Mouse (Mus musculus) neural tube, embryonic 12.5 days (tissue): ENCODE measurements around the gene Smpdl3b. TPM values are rescaled to one million over a fixed set of nuclear protein-coding genes. Genes with fewer than 3 reads are reported as not detected.
"Not testable (repeated sequence)": the region's sequence is repeated elsewhere in the genome, so short reads cannot be mapped to it uniquely, and the experiment has no call there.

ENCODE experiments used
- ATAC-seq: fragments of 200-750 bp; cut with Nextera tagmentation; 2 replicates; pipeline ENCODE4 v1.8.0; 2017; ENCODE audit warnings: low read depth, mild to moderate bottlenecking, moderate TSS enrichment, moderate library complexity; ENCODE audit not compliant: low FRiP score
- H3K27ac ChIP-seq: fragments of 300-500 bp; sonication (generic); 2 replicates; pipeline ENCODE4 v1.5.1; 2016
- H3K27me3 ChIP-seq: fragments of 300-500 bp; sonication (generic); replicated peaks from 2 replicates; pipeline ENCODE4 v1.6.1; 2016; ENCODE audit warnings: mild to moderate bottlenecking
- H3K36me3 ChIP-seq: fragments of 300-500 bp; sonication (generic); 2 replicates; pipeline ENCODE4 v1.6.1; 2016; ENCODE audit warnings: mild to moderate bottlenecking
- H3K4me1 ChIP-seq: fragments of 300-500 bp; sonication (generic); 2 replicates; pipeline ENCODE4 v1.6.1; 2016
- H3K4me2 ChIP-seq: fragments of 300-500 bp; sonication (generic); replicated peaks from 2 replicates; pipeline ENCODE4 v1.6.1; 2016; ENCODE audit warnings: mild to moderate bottlenecking
- H3K4me3 ChIP-seq: fragments of 300-500 bp; sonication (generic); 2 replicates; pipeline ENCODE4 v1.5.1; 2016
- H3K9ac ChIP-seq: fragments of 300-500 bp; sonication (generic); 2 replicates; pipeline ENCODE4 v1.6.1; 2016; ENCODE audit warnings: mild to moderate bottlenecking
- H3K9me3 ChIP-seq: fragments of 300-500 bp; sonication (generic); 2 replicates; pipeline ENCODE4 v1.6.1; 2016; ENCODE audit warnings: mild to moderate bottlenecking
- whole genome bisulfite sequencing: fragments of 180-500 bp; shearing (Covaris S2); methylation state at CpG from one replicate; pipeline ENCODE4 v1.1.7; 2016; 5-methylcytosine and 5-hydroxymethylcytosine counted together
- polyA plus RNA-seq: library from polyadenylated mRNA; unstranded; fragments of >200 nt; fragmentation: Nextera tagmentation; extraction: Ambion mirVana; gene quantifications from 2 replicates; pipeline ENCODE4 v1.2.1, GENCODE M21; 2016

Gene Smpdl3b
- polyA plus RNA-seq, 1 experiment from 2014 or later, result 1.0 TPM

DNA sequence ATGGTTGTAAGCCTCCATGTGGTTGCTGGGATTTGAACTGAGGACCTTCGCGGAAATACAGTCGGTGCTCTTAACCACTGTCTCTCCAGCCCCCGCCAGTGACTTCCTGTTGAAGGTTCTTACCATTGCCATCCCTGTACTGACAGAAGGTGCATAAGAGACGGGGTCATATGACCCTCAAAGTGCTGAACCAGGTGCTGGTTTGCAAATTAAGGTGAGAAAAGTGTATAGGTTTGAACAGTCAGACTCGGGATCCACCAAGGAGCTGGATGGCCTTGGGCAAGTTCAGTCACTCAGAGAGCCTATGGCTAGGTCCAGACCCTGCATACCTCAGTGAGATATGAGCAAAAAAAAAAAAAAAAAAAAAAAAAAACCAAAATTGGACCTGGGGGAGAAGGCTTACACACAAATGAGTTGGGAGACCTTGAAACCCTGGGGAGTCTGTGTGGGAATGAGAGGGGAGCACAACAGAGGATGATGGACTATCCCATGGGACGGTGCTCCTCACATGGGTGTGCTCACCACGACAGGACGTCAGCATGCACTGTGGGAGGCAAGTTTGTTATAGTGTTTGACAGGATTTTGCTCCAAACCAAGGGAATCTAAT is 10.0 kb downstream of the Smpdl3b start:
- H3K4me1 ChIP-seq, result no peaks in the 10 kb centered on the region
- ATAC-seq, result no peak
- H3K9ac ChIP-seq, result no peak overlapping the region
- no peak overlapping the region for H3K27ac ChIP-seq
- WGBS, result 86% methylated on average over 9 of the region's 9 CpGs
- no peaks in the 10 kb centered on the region for H3K9me3 ChIP-seq
- H3K4me2 ChIP-seq, result no peak overlapping the region
- no peak overlapping the region for H3K4me3 ChIP-seq
- no peaks in the 10 kb centered on the region for H3K36me3 ChIP-seq
- no peaks in the 10 kb centered on the region for H3K27me3 ChIP-seq

DNA sequence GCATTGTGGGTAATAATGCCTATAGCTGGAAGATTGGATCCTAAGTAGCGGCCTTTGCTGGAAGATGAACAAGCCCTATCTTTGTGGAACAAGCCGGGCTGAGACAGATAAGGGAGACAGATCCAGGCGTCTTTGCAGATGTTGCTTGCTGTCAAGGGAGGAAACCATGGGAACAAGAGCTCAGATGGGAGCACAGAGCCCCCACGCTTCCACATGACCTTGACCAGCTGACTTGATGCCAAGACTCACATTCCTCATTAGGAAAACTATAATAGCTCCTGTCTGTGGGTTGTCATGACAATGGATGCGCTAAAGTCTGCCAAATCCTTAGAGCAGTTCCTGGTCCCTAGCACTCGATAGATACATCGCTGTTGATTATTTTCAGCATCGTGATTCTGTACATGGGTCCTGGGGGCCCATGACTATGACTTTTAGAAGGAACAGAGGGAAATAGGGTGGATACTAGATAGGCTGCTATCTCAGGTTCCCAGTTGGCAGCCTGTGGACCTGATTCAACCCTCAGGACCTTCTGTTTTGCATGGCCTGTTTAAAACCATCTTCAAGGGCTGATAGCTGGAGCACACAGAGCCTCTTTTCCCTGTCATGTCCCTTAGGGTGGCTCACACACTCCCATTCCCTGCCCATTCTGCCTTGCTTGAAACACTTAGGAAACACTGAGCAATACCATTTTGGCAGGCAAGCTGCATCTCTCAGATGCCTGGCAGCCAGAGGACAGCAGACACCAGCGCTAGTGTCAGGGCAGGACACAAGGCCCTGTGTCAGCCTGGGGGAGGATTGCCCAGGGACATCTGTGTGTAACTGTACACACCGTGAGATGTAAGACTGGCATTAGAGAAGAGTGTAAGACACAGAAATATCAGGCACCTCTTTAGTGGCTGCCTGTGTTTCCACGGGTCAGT is 12.8 kb downstream of the Smpdl3b start:
- Histone ChIP-seq H3K27me3 (no peaks in the 10 kb centered on the region), H3K27ac (no peak overlapping the region), H3K9me3 (no peaks in the 10 kb centered on the region), H3K4me2 (no peak overlapping the region), H3K4me1 (no peaks in the 10 kb centered on the region), H3K9ac (no peak overlapping the region), H3K4me3 (no peak overlapping the region), H3K36me3 (no peaks in the 10 kb centered on the region)
- ATAC-seq, result no peak
- WGBS, result 87% methylated on average over 11 of the region's 11 CpGs

DNA sequence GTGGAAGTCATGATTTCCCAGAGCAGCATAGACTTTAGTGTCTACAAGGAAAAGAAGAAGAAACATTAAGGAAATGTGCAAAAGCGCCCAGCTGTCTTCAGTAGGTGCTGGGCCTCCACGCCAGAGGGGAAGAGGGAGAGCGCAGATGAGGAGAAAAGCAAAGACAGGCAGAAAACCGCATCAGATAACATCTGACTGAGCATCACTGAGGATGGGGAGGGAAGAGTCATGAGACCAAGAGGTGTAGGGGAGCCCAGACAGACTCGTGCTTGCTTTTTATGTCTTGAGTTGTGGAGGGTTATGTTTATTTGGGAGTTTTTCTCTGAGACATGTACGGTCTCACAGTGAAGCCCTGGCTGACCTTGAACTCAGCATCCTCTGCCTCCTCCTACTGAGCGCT is 15.6 kb downstream of the Smpdl3b start:
- 90% methylated on average over 7 of the region's 7 CpGs for WGBS
- Histone ChIP-seq H3K4me1 (no peaks in the 10 kb centered on the region), H3K27me3 (no peaks in the 10 kb centered on the region), H3K4me2 (no peak overlapping the region), H3K36me3 (no peaks in the 10 kb centered on the region), H3K4me3 (no peak overlapping the region), H3K9me3 (no peaks in the 10 kb centered on the region), H3K9ac (no peak overlapping the region), H3K27ac (no peak overlapping the region)
- no peak for ATAC-seq

DNA sequence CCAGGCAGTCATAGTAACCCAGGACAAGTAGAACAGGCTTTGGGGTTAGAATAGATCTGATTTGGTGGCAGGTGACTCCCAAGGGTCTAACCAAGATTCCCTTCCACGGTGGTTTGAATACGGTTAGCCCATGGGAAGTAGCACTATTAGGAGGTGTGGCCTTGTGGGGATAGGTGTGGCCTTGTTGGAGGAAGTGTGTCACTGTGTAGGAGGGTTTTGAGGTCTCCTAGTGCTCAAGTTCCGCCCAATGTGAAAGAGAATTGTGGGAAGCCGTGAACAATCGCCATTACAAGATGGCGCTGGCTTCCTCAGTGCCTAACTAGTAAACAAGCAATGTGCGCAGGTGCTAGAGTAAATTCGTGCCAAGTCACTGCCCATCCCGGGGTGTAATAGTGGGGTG is 19.9 kb downstream of the Smpdl3b start:
- H3K9ac ChIP-seq, H3K9me3 ChIP-seq, H3K4me1 ChIP-seq, H3K4me3 ChIP-seq, H3K4me2 ChIP-seq, H3K27ac ChIP-seq, H3K36me3 ChIP-seq, ATAC-seq, H3K27me3 ChIP-seq: not testable (repeated sequence)
- 95% methylated on average over 9 of the region's 9 CpGs for WGBS

DNA sequence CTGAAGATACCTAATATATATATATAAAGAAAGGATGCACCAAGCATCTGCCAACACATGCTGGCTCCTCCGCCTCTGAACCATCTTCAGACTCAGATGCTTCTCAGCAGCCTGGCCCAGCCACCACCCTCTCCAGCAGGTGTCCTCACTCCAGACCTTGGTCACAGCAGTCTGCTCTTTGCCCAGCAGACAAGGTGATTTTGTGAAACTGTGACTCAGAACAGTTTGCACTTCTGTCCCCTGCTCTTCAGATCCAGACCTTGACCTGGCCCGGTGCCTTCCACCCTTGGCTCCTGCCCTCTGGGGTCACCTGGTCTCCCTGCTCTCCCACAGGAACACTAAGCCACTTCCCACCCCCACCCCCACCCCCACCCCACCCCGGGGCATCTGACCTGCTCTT is 21.2 kb downstream of the Smpdl3b start:
- Histone ChIP-seq H3K27me3 (no peaks in the 10 kb centered on the region), H3K4me3 (no peak overlapping the region), H3K4me2 (no peak overlapping the region), H3K9ac (no peak overlapping the region), H3K36me3 (no peaks in the 10 kb centered on the region), H3K9me3 (no peaks in the 10 kb centered on the region), H3K27ac (no peak overlapping the region), H3K4me1 (peaks cover 5% of the 10 kb centered on the region; the same call in 1 of the 2 replicates)
- ATAC-seq, result no peak
- 73% methylated on average over 3 of the region's 3 CpGs for WGBS

DNA sequence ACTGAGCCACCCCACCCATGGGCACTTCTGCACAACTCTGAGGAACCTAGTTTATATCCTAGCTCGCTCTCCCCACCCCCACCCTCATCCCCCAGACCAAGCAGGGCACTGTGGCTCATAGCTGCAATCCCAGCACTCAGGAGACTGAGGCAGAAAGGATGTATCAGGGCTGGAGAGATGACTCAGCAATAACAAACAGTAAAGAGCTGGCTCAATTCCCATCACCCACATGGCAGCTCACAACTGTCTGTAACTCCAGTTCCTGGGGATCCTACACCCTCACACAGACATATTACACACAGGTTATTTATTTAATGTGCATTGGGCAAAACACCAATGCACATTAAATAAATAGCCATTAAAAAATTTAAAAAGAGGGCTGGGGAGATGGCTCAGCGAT is 21.7 kb downstream of the Smpdl3b start:
- H3K4me3 ChIP-seq, result no peak overlapping the region
- no peaks in the 10 kb centered on the region for H3K36me3 ChIP-seq
- H3K27me3 ChIP-seq, result no peaks in the 10 kb centered on the region
- H3K27ac ChIP-seq, result no peak overlapping the region
- WGBS, result 79% methylated on average over 2 of the region's 2 CpGs
- no peak for ATAC-seq
- no peak overlapping the region for H3K9ac ChIP-seq
- no peaks in the 10 kb centered on the region for H3K9me3 ChIP-seq
- H3K4me1 ChIP-seq, result peaks cover 5% of the 10 kb centered on the region; the same call in 1 of the 2 replicates
- no peak overlapping the region for H3K4me2 ChIP-seq

DNA sequence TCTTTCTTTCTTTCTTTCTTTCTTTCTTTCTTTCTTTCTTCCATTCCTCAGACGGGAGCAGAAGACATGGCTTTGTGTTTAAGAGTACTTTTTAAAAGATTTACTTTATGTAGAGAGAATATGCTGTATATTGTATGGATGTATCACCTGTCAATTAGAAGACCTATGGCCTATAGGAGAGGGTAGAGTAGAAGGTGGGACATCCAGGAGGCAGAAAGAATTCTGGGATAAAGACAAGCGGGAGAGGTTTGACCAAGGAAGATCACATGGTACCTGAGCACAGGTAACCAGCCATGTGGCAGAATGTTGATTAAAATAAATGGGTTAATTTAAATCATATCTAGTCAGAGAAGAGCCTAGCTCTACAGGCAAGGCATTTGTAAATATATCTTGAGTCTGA is 22.3 kb downstream of the Smpdl3b start:
- ATAC-seq, result no peak

DNA sequence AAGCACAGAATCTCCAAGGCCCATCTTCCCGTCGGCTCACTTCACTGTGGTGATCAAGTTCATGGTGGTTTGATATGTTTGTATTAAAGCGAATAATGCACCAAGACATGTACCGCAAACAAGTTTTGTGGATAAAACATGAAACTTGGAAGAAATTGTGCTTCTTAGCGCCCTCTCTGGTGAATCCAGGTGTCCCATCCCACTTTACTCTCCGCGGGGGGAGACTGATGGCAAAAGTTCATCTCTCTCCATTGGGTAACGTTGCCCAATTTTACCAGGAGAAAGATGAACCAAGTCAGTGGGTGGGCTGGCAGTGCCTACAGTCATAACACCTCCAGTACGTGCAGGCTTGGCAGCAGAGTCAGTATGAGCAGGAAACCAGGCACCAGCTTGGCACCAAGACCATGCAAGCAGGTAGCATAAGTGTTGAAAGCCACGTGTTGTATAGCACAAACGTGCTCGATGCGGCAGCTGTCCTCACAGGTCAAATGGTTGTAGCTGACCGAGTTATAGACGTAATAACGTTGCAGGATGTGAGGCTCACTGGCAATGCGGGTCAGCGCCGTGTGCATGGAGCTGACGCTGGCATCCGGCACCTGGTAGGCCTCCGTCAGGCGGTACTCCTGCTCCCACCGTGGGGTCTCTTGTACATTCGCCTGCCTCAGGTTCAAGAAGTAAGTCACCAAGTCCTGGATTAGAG is 23.8 kb downstream of the Smpdl3b start:
- H3K4me2 ChIP-seq, result no peak overlapping the region

More for the DNA sequence above, 22.3 kb downstream of the Smpdl3b start:
- Histone ChIP-seq H3K9me3 (no peaks in the 10 kb centered on the region), H3K4me3 (no peak overlapping the region), H3K27me3 (no peaks in the 10 kb centered on the region), H3K27ac (no peak overlapping the region), H3K36me3 (no peaks in the 10 kb centered on the region), H3K9ac (no peak overlapping the region), H3K4me1 (peaks cover 5% of the 10 kb centered on the region; the same call in 1 of the 2 replicates), H3K4me2 (no peak overlapping the region)
- WGBS, result 95% methylated on average over 2 of the region's 2 CpGs

DNA sequence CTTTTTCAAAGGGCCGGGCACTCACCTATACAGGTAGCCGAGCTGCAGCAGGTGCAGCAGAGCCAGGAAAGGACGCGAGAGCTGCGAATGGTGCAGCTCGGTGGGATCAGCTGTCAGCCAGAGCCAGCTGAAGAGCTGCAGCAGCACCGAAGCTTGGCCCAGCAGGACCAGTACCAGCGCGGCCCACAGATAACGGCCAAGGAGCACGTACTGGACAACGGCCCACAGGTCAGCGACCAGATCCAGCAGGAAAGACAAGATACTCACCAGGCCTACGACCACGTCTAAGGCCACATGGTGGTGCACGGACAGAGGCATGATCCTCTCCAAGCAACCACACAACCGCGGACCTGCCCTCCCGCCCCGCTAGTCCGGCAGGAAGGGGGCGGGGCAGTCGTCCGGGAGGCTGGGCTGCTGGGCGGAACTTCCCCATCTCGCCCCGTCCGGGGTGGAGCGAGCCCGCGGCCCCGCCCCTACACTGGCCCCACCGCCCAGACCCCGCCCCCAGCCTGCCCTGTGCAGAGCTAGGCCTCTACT is 24.8 kb downstream of the Smpdl3b start, which contains the start of gene Xkr8:
Gene Xkr8 (minus strand): TSS at position 399 of the 537 bp plus-strand sequence.
- Histone ChIP-seq H3K9me3 (no peaks in the 10 kb centered on the region), H3K4me2 (peak within 1 kb of the TSS; percentile 83), H3K27ac (no peak within 1 kb of the TSS), H3K4me1 (peaks cover 5% of the 10 kb centered on the region; the same call in 1 of the 2 replicates), H3K27me3 (no peaks in the 10 kb centered on the region), H3K4me3 (peak within 1 kb of the TSS; percentile 54), H3K9ac (peak within 1 kb of the TSS; percentile 68), H3K36me3 (peaks cover 9% of the 10 kb centered on the region)
- peak; percentile 89 for ATAC-seq
- 3% methylated on average over 34 of the region's 34 CpGs for WGBS

More for the DNA sequence above, 23.8 kb downstream of the Smpdl3b start:
- H3K9ac ChIP-seq, result no peak overlapping the region
- H3K4me1 ChIP-seq, result peaks cover 5% of the 10 kb centered on the region; the same call in 1 of the 2 replicates
- no peaks in the 10 kb centered on the region for H3K27me3 ChIP-seq
- 93% methylated on average over 25 of the region's 25 CpGs for WGBS
- no peak overlapping the region for H3K27ac ChIP-seq
- no peak overlapping the region for H3K4me3 ChIP-seq
- ATAC-seq, result no peak
- no peaks in the 10 kb centered on the region for H3K9me3 ChIP-seq
- H3K36me3 ChIP-seq, result no peaks in the 10 kb centered on the region

DNA sequence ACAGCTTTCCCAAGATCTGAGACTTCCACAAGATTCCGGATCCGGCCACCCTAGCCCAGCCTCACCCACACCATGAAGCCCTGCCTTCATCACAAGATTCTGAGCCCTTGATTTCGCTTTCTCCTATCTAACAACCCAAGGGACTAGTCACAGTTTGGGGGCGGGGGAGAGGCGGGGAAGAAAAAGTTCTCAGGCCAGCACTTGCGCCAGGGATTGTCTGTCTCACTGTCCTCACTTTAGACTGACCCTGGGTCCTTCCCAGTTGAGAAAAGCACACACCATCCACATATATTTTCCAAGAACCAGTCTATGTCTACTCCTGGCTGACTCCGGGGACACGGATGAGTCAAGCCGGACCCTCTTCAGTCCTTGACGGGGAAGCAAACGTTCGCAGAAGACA is 25.4 kb downstream of the Smpdl3b start:
- ATAC-seq, result no peak
- peak overlapping the region; percentile 54 for H3K4me3 ChIP-seq
- 50% methylated on average over 12 of the region's 12 CpGs for WGBS
- no peaks in the 10 kb centered on the region for H3K9me3 ChIP-seq
- H3K27ac ChIP-seq, result no peak overlapping the region
- H3K4me1 ChIP-seq, result peaks cover 5% of the 10 kb centered on the region; the same call in 1 of the 2 replicates
- H3K4me2 ChIP-seq, result peak overlapping the region; percentile 83
- peaks cover 13% of the 10 kb centered on the region for H3K36me3 ChIP-seq
- H3K27me3 ChIP-seq, result no peaks in the 10 kb centered on the region
- peak overlapping the region; percentile 68; the same call in 1 of the 2 replicates for H3K9ac ChIP-seq

DNA sequence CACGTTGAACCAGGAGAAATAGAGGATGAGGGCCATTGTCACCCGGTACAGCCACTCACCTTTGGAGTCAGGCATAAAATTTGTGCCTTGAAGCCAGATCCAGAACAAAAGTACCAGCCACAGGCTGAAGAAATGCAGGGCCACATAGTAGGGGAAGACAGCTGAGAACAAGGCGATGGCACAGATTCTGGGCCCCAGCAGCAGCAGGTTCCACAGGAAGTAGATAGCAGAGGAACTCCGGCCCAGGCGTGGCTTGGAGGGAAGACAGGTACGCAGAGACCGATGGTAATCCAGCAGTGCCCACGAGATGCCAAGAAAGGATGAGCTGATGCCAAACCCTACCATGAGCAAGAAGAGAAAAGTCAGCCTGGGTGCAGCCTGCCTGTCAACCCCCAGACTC is 28.8 kb downstream of the Smpdl3b start:
- WGBS, result 91% methylated on average over 8 of the region's 8 CpGs
- no peaks in the 10 kb centered on the region for H3K27me3 ChIP-seq
- no peak overlapping the region for H3K4me2 ChIP-seq
- H3K9ac ChIP-seq, result no peak overlapping the region
- peaks cover 5% of the 10 kb centered on the region; the same call in 1 of the 2 replicates for H3K4me1 ChIP-seq
- no peak overlapping the region for H3K27ac ChIP-seq
- peaks cover 36% of the 10 kb centered on the region for H3K36me3 ChIP-seq
- no peak overlapping the region for H3K4me3 ChIP-seq
- H3K9me3 ChIP-seq, result no peaks in the 10 kb centered on the region
- no peak for ATAC-seq

DNA sequence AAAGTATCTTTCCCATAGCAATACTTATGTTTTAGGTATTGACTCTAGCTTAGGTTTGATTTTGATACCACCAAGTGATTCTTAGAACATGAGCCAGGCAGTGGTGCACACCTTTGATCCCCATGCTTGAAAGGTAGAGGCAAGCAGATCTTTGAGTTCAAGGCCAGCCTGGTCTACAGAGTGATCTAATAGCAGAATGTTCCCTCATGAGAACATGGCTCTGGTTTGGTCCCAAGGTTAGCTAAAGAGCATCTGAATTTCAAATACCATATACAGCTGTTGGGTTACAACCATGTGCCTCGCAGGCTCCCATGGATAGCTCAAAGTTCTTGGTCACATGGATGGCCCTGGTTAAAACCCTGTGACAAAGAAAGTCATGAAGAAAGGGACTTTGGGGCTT is 38.8 kb downstream of the Smpdl3b start:
- peaks cover 67% of the 10 kb centered on the region for H3K36me3 ChIP-seq

More for the DNA sequence above, 38.8 kb downstream of the Smpdl3b start:
- 95% methylated on average over 1 of the region's 1 CpGs for WGBS
- Histone ChIP-seq H3K4me1 (no peaks in the 10 kb centered on the region), H3K4me2 (no peak overlapping the region), H3K4me3 (no peak overlapping the region), H3K9ac (no peak overlapping the region), H3K27me3 (no peaks in the 10 kb centered on the region), H3K9me3 (no peaks in the 10 kb centered on the region), H3K27ac (no peak overlapping the region)
- ATAC-seq, result no peak
